In the genomic region with DNA sequence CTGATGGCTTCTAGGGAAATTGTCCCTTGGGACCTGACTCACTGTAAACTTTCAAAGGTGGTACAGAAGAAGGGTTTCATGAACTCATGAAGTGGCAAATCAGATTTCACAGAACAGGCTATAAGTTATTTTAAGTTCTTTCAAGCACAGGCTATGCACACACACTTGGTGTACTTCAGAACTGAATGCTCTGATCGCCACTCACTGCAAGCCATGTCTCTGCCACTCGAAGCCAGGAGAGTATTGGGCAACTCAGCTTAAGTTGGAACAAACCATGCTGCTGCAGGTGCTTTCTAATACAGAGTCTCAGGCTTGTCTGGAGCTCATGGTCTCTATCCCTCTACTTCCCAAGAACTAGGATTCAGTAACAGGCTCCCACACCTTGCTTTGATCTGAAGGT, we compare ENCODE assay signal across 27 mouse cellular contexts. TPM values are rescaled to one million over a fixed set of nuclear protein-coding genes. Genes with fewer than 3 reads are reported as not detected.
A peak's percentile ranks its signal among the peaks of the same experiment; 100 is the strongest.
DNase-seq lines count a peak whose midpoint lies in the region; ATAC-seq and TF ChIP-seq lines count a peak whose summit lies in the region.
"Had no signal": no experiment of that assay in that cellular context is flagged by ENCODE, and none has a peak within 500 bp of the region (broad histone marks: within the 10 kb centered on the region; RNA-seq: fewer than 3 reads in every experiment).

No protein-coding gene starts in this region.

- no peak overlapping the region for H3K4me3 ChIP-seq in liver, adult 2 months (ENCODE audit: insufficient read depth, low read depth, low read length)
- H3K4me3 ChIP-seq in liver, postnatal 0 days (ENCODE audit: low read depth, low read length), result no peak overlapping the region
- no peak overlapping the region for H3K4me3 ChIP-seq in lung, embryonic 14.5 days (ENCODE audit: low read depth, low read length)
- H3K4me3 ChIP-seq in thymus, adult 2 months (ENCODE audit: control insufficient read depth, insufficient read depth, low read length), result no peak overlapping the region
- H3K4me3 ChIP-seq: embryonic facial prominence, embryonic 12.5 days; forebrain, embryonic 13.5 days; heart, embryonic 13.5 days; hindbrain, embryonic 12.5 days had no signal

- TF ChIP-seq CTCF in liver, adult 2 months (IDR thresholded peaks at IDR 0.05; ENCODE audit: low read depth, low read length), result no peak
- no peak for TF ChIP-seq CTCF in liver, postnatal 0 days (IDR thresholded peaks at IDR 0.05; ENCODE audit: low read depth)
- no peak for TF ChIP-seq CTCF in lung, embryonic 14.5 days (IDR thresholded peaks at IDR 0.05; ENCODE audit: low read depth)
- no peak for TF ChIP-seq CTCF in thymus, adult 2 months (IDR thresholded peaks at IDR 0.05; ENCODE audit: borderline replicate concordance, control insufficient read depth, extremely low read depth, insufficient read depth, low read length, poor library complexity)

- H3K79me2 ChIP-seq in liver, adult 2 months (ENCODE audit: control insufficient read depth, insufficient read depth, low read length), result no peaks in the 10 kb centered on the region

- ATAC-seq in liver, postnatal 0 days, result no peak
- peak; percentile 74; the same call in 1 of the 2 replicates for ATAC-seq in lung, embryonic 14.5 days (ENCODE audit: insufficient read depth)
- ATAC-seq: activated CD4-positive, CD25-positive, alpha-beta regulatory T cell, adult 4 months; forebrain, embryonic 13.5 days; forebrain, postnatal 0 days; hindbrain, embryonic 16.5 days; Patski had no signal

- H3K9me3 ChIP-seq in liver, postnatal 0 days (ENCODE audit: low read length), result no peaks in the 10 kb centered on the region
- H3K9me3 ChIP-seq in lung, embryonic 14.5 days (ENCODE audit: low read depth, low read length), result no peaks in the 10 kb centered on the region
- H3K9me3 ChIP-seq: embryonic facial prominence, embryonic 12.5 days; forebrain, embryonic 13.5 days; heart, embryonic 13.5 days; hindbrain, embryonic 12.5 days had no signal

- 10% methylated on average over 2 of the region's 2 CpGs for WGBS in liver, adult 2 months
- 81% methylated on average over 2 of the region's 2 CpGs for WGBS in liver, postnatal 0 days (ENCODE audit: insufficient replicate concordance)
- WGBS in lung, embryonic 14.5 days, result 50% methylated on average over 2 of the region's 2 CpGs
- 92% methylated on average over 2 of the region's 2 CpGs for WGBS in thymus, adult 2 months

- DNase-seq in liver, adult 2 months (ENCODE audit: extremely low read depth, low read depth, low spot score), result peak; percentile 78
- no peak for DNase-seq in liver, postnatal 0 days
- peak; percentile 38 for DNase-seq in lung, embryonic 14.5 days
- peak; percentile 26 for DNase-seq in lung, postnatal 10 days
- DNase-seq in lung, postnatal 4 days, result peak; percentile 31 to 47
- DNase-seq in thymus, adult 2 months, result no peak
- no peak for DNase-seq in testis, postnatal 14 days (ENCODE audit: low spot score)
- DNase-seq: cerebellum, adult 11-12 months; cerebellum, adult 9-10 months; cerebellum, postnatal 25 days; forebrain, postnatal 0 days; gastrocnemius, postnatal 14 days; heart, postnatal 4 days had no signal

- no peaks in the 10 kb centered on the region for H3K36me3 ChIP-seq in liver, adult 2 months (ENCODE audit: control insufficient read depth, insufficient read depth, low read length)
- H3K36me3 ChIP-seq in liver, postnatal 0 days (replicated peaks; ENCODE audit: insufficient read depth, low read length), result no peaks in the 10 kb centered on the region
- no peaks in the 10 kb centered on the region for H3K36me3 ChIP-seq in lung, embryonic 14.5 days (ENCODE audit: insufficient read depth)
- no peaks in the 10 kb centered on the region for H3K36me3 ChIP-seq in thymus, adult 2 months (ENCODE audit: control insufficient read depth, insufficient read depth, low read length)
- H3K36me3 ChIP-seq: embryonic facial prominence, embryonic 12.5 days; heart, embryonic 13.5 days; hindbrain, embryonic 12.5 days had no signal

- no peak overlapping the region for H3K4me2 ChIP-seq in liver, postnatal 0 days (ENCODE audit: low read depth, low read length)
- no peak overlapping the region for H3K4me2 ChIP-seq in lung, embryonic 14.5 days
- H3K4me2 ChIP-seq: embryonic facial prominence, embryonic 12.5 days; forebrain, embryonic 13.5 days; heart, embryonic 13.5 days; hindbrain, embryonic 12.5 days had no signal

- no peak for TF ChIP-seq EP300 in liver, postnatal 0 days (IDR thresholded peaks at IDR 0.05; ENCODE audit: low read depth)

- no peak for TF ChIP-seq POLR2A in liver, adult 2 months (IDR thresholded peaks at IDR 0.05; ENCODE audit: extremely low read depth, insufficient read depth, low read length)
- no peak for TF ChIP-seq POLR2A in thymus, adult 2 months (IDR thresholded peaks at IDR 0.05; ENCODE audit: control insufficient read depth, extremely low read depth, insufficient read depth, low read length, poor library complexity)

- H3K9ac ChIP-seq in liver, adult 2 months (ENCODE audit: low read depth, low read length), result no peak overlapping the region
- no peak overlapping the region for H3K9ac ChIP-seq in liver, postnatal 0 days (replicated peaks)
- no peak overlapping the region for H3K9ac ChIP-seq in lung, embryonic 14.5 days
- H3K9ac ChIP-seq: embryonic facial prominence, embryonic 12.5 days; forebrain, embryonic 13.5 days; forebrain, postnatal 0 days; heart, embryonic 13.5 days; hindbrain, embryonic 12.5 days had no signal

- H3K27ac ChIP-seq in liver, adult 2 months (replicated peaks; ENCODE audit: insufficient read depth, low read depth, low read length), result no peak overlapping the region
- no peak overlapping the region for H3K27ac ChIP-seq in liver, postnatal 0 days (ENCODE audit: low read depth)
- H3K27ac ChIP-seq in lung, embryonic 14.5 days (ENCODE audit: low read depth), result no peak overlapping the region
- H3K27ac ChIP-seq in thymus, adult 2 months (ENCODE audit: control insufficient read depth, insufficient read depth, low read length), result no peak overlapping the region
- H3K27ac ChIP-seq: embryonic facial prominence, embryonic 12.5 days; forebrain, embryonic 13.5 days; heart, embryonic 13.5 days; hindbrain, embryonic 12.5 days had no signal

- peaks cover 4% of the 10 kb centered on the region; the same call in 1 of the 2 replicates for H3K4me1 ChIP-seq in liver, adult 2 months (ENCODE audit: control insufficient read depth, insufficient read depth, low read length)
- no peaks in the 10 kb centered on the region for H3K4me1 ChIP-seq in liver, postnatal 0 days (ENCODE audit: insufficient read depth)
- H3K4me1 ChIP-seq in lung, embryonic 14.5 days (ENCODE audit: insufficient read depth), result no peaks in the 10 kb centered on the region
- H3K4me1 ChIP-seq in thymus, adult 2 months (replicated peaks; ENCODE audit: control insufficient read depth, insufficient read depth, low read length), result no peaks in the 10 kb centered on the region
- H3K4me1 ChIP-seq: embryonic facial prominence, embryonic 12.5 days; forebrain, embryonic 13.5 days; heart, embryonic 13.5 days; hindbrain, embryonic 12.5 days had no signal

- H3K27me3 ChIP-seq in liver, adult 2 months (ENCODE audit: control insufficient read depth, insufficient read depth, low read length), result no peaks in the 10 kb centered on the region
- H3K27me3 ChIP-seq in liver, postnatal 0 days (ENCODE audit: insufficient read depth, low read length), result no peaks in the 10 kb centered on the region
- H3K27me3 ChIP-seq in lung, embryonic 14.5 days (ENCODE audit: insufficient read depth, low read length), result no peaks in the 10 kb centered on the region
- H3K27me3 ChIP-seq in thymus, adult 2 months (ENCODE audit: control insufficient read depth, insufficient read depth, low read length), result no peaks in the 10 kb centered on the region
- H3K27me3 ChIP-seq: embryonic facial prominence, embryonic 12.5 days; forebrain, embryonic 13.5 days; heart, embryonic 13.5 days; hindbrain, embryonic 12.5 days; Patski had no signal

RNA-seq across cellular contexts. Expression of a gene that starts 12.3 kb away (rescaled TPM):
- 8.3 and 19.2 TPM in 2 replicates for total RNA-seq in liver, adult 2 months (2014; rRNA removed)
- polyA plus RNA-seq in liver, adult 2 months (2012; rRNA removed), result 7.3 and 8.5 TPM in 2 replicates
- polyA plus RNA-seq in liver, postnatal 0 days (2015; fragmentation: Nextera tagmentation; extraction: Ambion mirVana), result 108 and 116 TPM in 2 replicates
- not detected in 2 replicates for polyA plus RNA-seq in lung, embryonic 14.5 days (2014; fragmentation: Nextera tagmentation; extraction: Ambion mirVana)
- 0.04 TPM in 1 of 2 replicates, not detected in the other for polyA plus RNA-seq in thymus, adult 2 months (2012; rRNA removed)
- total RNA-seq: adrenal gland, adult 18-20 months; CH12.LX; forebrain, postnatal 0 days; gastrocnemius, postnatal 14 days; granulocyte monocyte progenitor cell, adult 5-6 weeks; heart, adult 8-10 months; heart, postnatal 4 days had no signal
- polyA plus RNA-seq: activated CD4-positive, CD25-positive, alpha-beta regulatory T cell, adult 4 months; cortical plate, adult 2 months; embryonic facial prominence, embryonic 12.5 days; forebrain, embryonic 13.5 days; forebrain, postnatal 0 days; heart, embryonic 13.5 days; heart, postnatal 0 days; hindbrain, embryonic 12.5 days; hindbrain, embryonic 16.5 days; Patski had no signal

RNA-seq across cellular contexts. Expression of a gene that starts 25.0 kb away (rescaled TPM):
- total RNA-seq in liver, adult 2 months (2014; rRNA removed), result 19.5 and 23.2 TPM in 2 replicates
- 8.4 and 12.2 TPM in 2 replicates for polyA plus RNA-seq in liver, adult 2 months (2012; rRNA removed)
- polyA plus RNA-seq in liver, postnatal 0 days (2015; fragmentation: Nextera tagmentation; extraction: Ambion mirVana), result 16.1 and 18.5 TPM in 2 replicates
- not detected in 2 replicates for polyA plus RNA-seq in lung, embryonic 14.5 days (2014; fragmentation: Nextera tagmentation; extraction: Ambion mirVana)
- not detected in 2 replicates for polyA plus RNA-seq in thymus, adult 2 months (2012; rRNA removed)
- total RNA-seq: adrenal gland, adult 18-20 months; CH12.LX; forebrain, postnatal 0 days; gastrocnemius, adult 18-20 months; gastrocnemius, postnatal 14 days; granulocyte monocyte progenitor cell, adult 5-6 weeks; heart, adult 8-10 months; heart, postnatal 4 days had no signal
- polyA plus RNA-seq: activated CD4-positive, CD25-positive, alpha-beta regulatory T cell, adult 4 months; cortical plate, adult 2 months; embryonic facial prominence, embryonic 12.5 days; forebrain, embryonic 13.5 days; forebrain, postnatal 0 days; heart, embryonic 13.5 days; heart, postnatal 0 days; hindbrain, embryonic 12.5 days; hindbrain, embryonic 16.5 days; Patski had no signal

RNA-seq across cellular contexts. Expression of a gene that starts 57.7 kb away (rescaled TPM):
- 375 and 556 TPM in 2 replicates for total RNA-seq in liver, adult 2 months (2014; rRNA removed)
- polyA plus RNA-seq in liver, adult 2 months (2012; rRNA removed), result 427 and 619 TPM in 2 replicates
- 550 and 554 TPM in 2 replicates for polyA plus RNA-seq in liver, postnatal 0 days (2015; fragmentation: Nextera tagmentation; extraction: Ambion mirVana)
- not detected in 2 replicates for polyA plus RNA-seq in lung, embryonic 14.5 days (2014; fragmentation: Nextera tagmentation; extraction: Ambion mirVana)
- 0.07 and 0.83 TPM in 2 replicates for polyA plus RNA-seq in thymus, adult 2 months (2012; rRNA removed)
- total RNA-seq: CH12.LX; forebrain, postnatal 0 days; gastrocnemius, postnatal 14 days; granulocyte monocyte progenitor cell, adult 5-6 weeks had no signal
- polyA plus RNA-seq: activated CD4-positive, CD25-positive, alpha-beta regulatory T cell, adult 4 months; cortical plate, adult 2 months; embryonic facial prominence, embryonic 12.5 days; forebrain, embryonic 13.5 days; forebrain, postnatal 0 days; heart, embryonic 13.5 days; heart, postnatal 0 days; hindbrain, embryonic 12.5 days; hindbrain, embryonic 16.5 days; Patski had no signal

Comparison
In these comparisons a context has a peak if more than half of its experiments do, and no peak if none do; other contexts are left out.
1. DNase-seq: peak in liver, adult 2 months (single experiment), lung, embryonic 14.5 days (single experiment), lung, postnatal 10 days (single experiment) and lung, postnatal 4 days (2 of 2); none in liver, postnatal 0 days (single experiment), thymus, adult 2 months (single experiment) and testis, postnatal 14 days (single experiment).
2. RNA of a gene that starts 12.3 kb away (polyA plus RNA-seq): 108 to 116 TPM in liver, postnatal 0 days; 7.3 to 8.5 TPM in liver, adult 2 months, not detected in lung, embryonic 14.5 days and 0.04 TPM in thymus, adult 2 months; every median in the first group is over 10 times any median in the second.
3. RNA of a gene that starts 57.7 kb away (polyA plus RNA-seq): 550 to 554 TPM in liver, postnatal 0 days and 427 to 619 TPM in liver, adult 2 months; 0.07 to 0.83 TPM in thymus, adult 2 months and not detected in lung, embryonic 14.5 days; every median in the first group is over 100 times any median in the second.